Mouse (Mus musculus) bone marrow, adult 2 months (tissue): ENCODE data around the gene Gcnt1.

Source experiments
- CTCF ChIP-seq: fragments of 200-500 bp; IDR thresholded peaks from 2 replicates; pipeline ENCODE4 v1.5.1; 2011; ENCODE audit warnings: low read length, control low read depth; ENCODE audit not compliant: control insufficient read depth, insufficient read depth
- POLR2A ChIP-seq: fragments of 200-500 bp; IDR thresholded peaks from 2 replicates; pipeline ENCODE4 v1.6.1; 2011; ENCODE audit warnings: low read depth, mild to moderate bottlenecking, control low read depth, low read length, borderline replicate concordance; ENCODE audit not compliant: control insufficient read depth

DNA sequence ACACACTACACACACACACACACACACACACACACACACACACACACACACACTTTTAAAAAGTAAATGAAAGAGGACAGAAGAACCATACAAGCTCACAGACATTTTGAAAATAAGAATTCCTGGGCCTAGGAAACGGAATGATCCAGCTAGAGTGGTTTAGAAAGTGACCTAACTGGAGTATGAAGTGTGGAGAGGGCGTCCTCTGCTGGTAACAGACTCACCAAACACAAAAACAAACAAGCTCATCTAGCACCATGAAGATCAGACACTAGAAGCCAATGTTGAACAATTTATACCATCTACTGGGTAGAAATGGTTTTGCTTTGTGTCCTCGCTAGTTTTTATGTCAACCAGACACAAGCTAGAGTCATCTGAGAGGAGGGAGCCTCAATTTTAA, 7.9 kb downstream of the Gcnt1 start:
- TF ChIP-seq CTCF (peak; percentile 38; the same call in 1 of the 2 replicates), POLR2A (no peak)
